Mouse (Mus musculus) forebrain, postnatal 0 days (tissue): ENCODE results near the gene Trpt1. TPM values are rescaled to one million over a fixed set of nuclear protein-coding genes. Genes with fewer than 3 reads are reported as not detected.

Experiments
- ATAC-seq: fragments of 200-750 bp; cut with Nextera tagmentation; 2 replicates; pipeline ENCODE4 v1.8.0; 2017; ENCODE audit warnings: mild to moderate bottlenecking, moderate library complexity
- DNase-seq: peaks from one replicate; pipeline ENCODE4 v3.0.0-alpha.2; 2015
- H3K27ac ChIP-seq: fragments of 300-500 bp; sonication (generic); 2 replicates; pipeline ENCODE4 v1.5.1; 2014; ENCODE audit warnings: low read depth, mild to moderate bottlenecking, antibody characterized with exemption, low read length, moderate library complexity, mixed read lengths
- H3K27me3 ChIP-seq: fragments of 300-500 bp; sonication (generic); 2 replicates; pipeline ENCODE4 v1.6.1; 2014; ENCODE audit warnings: mild to moderate bottlenecking, low read length, mixed read lengths; ENCODE audit not compliant: insufficient read depth
- H3K36me3 ChIP-seq: fragments of 300-500 bp; sonication (generic); 2 replicates; pipeline ENCODE4 v1.6.1; 2014; ENCODE audit warnings: mild to moderate bottlenecking, moderate library complexity; ENCODE audit not compliant: insufficient read depth
- H3K4me1 ChIP-seq: fragments of 300-500 bp; sonication (generic); 2 replicates; pipeline ENCODE4 v1.6.1; 2014; ENCODE audit warnings: antibody characterized with exemption; ENCODE audit not compliant: insufficient read depth
- H3K4me2 ChIP-seq: fragments of 300-500 bp; sonication (generic); 2 replicates; pipeline ENCODE4 v1.6.1; 2014; ENCODE audit warnings: low read depth, mild to moderate bottlenecking, moderate library complexity
- H3K4me3 ChIP-seq: fragments of 300-500 bp; sonication (generic); 2 replicates; pipeline ENCODE4 v1.5.1; 2014; ENCODE audit warnings: low read depth, low read length, mixed read lengths
- H3K9ac ChIP-seq: fragments of 300-500 bp; sonication (generic); 2 replicates; pipeline ENCODE4 v1.6.1; 2014; ENCODE audit warnings: mild to moderate bottlenecking
- H3K9me3 ChIP-seq: fragments of 300-500 bp; sonication (generic); 2 replicates; pipeline ENCODE4 v1.6.1; 2016; ENCODE audit warnings: low read length
- CTCF ChIP-seq: sonication (generic); IDR thresholded peaks from 2 replicates; pipeline ENCODE4 v1.5.1; 2016; ENCODE audit warnings: antibody characterized with exemption, control low read depth, low read depth
- WGBS: fragments of 180-500 bp; shearing (Covaris S2); extraction: QIAGEN DNeasy Blood & Tissue Kit; methylation state at CpG from one replicate; pipeline ENCODE4 v1.1.7; 2014; 5-methylcytosine and 5-hydroxymethylcytosine counted together
- polyA plus RNA-seq: library from polyadenylated mRNA; unstranded; fragments of >200 nt; fragmentation: Nextera tagmentation; extraction: Ambion mirVana; gene quantifications from 2 replicates; pipeline ENCODE4 v1.2.1, GENCODE M21; 2015
- total RNA-seq: library from RNA; depleted of rRNA; stranded (reverse); fragments of >200 nt; gene quantifications from 2 replicates; pipeline ENCODE4 v1.2.3, GENCODE M21; 2014; rRNA removed

Gene Trpt1
- total and polyA plus RNA-seq, 2 experiments from 2014 or later = 16.2 to 18.2 TPM

- H3K27me3 ChIP-seq = no peaks in the 10 kb centered on the region
- DNase-seq (no peak), ATAC-seq (no peak)
- no peaks in the 10 kb centered on the region for H3K36me3 ChIP-seq
- H3K4me1 ChIP-seq = no peaks in the 10 kb centered on the region
- no peaks in the 10 kb centered on the region for H3K9me3 ChIP-seq
- no peak for TF ChIP-seq CTCF
- H3K4me2 ChIP-seq = no peak overlapping the region
- no peak overlapping the region for H3K9ac ChIP-seq
- H3K4me3 ChIP-seq = no peak overlapping the region
- H3K27ac ChIP-seq = no peak overlapping the region
- 32% methylated on average over 4 of the region's 4 CpGs for WGBS
Measured at GRCm38 (mm10) chr19:7044706-7045105, 48.8 kb downstream of the Trpt1 start.

Other genes with a start within 250 kb of the Trpt1 start
- gene Rps6ka4, start 155.5 kb upstream of the Trpt1 start, total RNA-seq = 18.0 and 24.2 TPM in 2 replicates
- gene Rps6ka4, start 155.5 kb upstream of the Trpt1 start, polyA plus RNA-seq = 11.2 and 14.3 TPM in 2 replicates
- 0.57 and 3.5 TPM in 2 replicates for gene Ccdc88b, start 137.9 kb upstream of the Trpt1 start, total RNA-seq
- 0.30 and 0.67 TPM in 2 replicates for gene Ccdc88b, start 137.9 kb upstream of the Trpt1 start, polyA plus RNA-seq
- gene Trmt112, start 86.4 kb upstream of the Trpt1 start, total RNA-seq = 52.3 and 69.6 TPM in 2 replicates
- 102 and 103 TPM in 2 replicates for gene Trmt112, start 86.4 kb upstream of the Trpt1 start, polyA plus RNA-seq
- 182 and 199 TPM in 2 replicates for gene Prdx5, start 86.0 kb upstream of the Trpt1 start, total RNA-seq
- 424 and 467 TPM in 2 replicates for gene Prdx5, start 86.0 kb upstream of the Trpt1 start, polyA plus RNA-seq
- gene Esrra, start 74.3 kb upstream of the Trpt1 start, total RNA-seq = 42.6 and 43.0 TPM in 2 replicates
- gene Esrra, start 74.3 kb upstream of the Trpt1 start, polyA plus RNA-seq = 6.4 and 8.4 TPM in 2 replicates
- gene Catsperz, start 70.8 kb upstream of the Trpt1 start, total RNA-seq = 0.71 and 1.6 TPM in 2 replicates
- gene Catsperz, start 70.8 kb upstream of the Trpt1 start, polyA plus RNA-seq = 1.2 and 2.4 TPM in 2 replicates
- 8.8 and 12.7 TPM in 2 replicates for gene Kcnk4, start 61.6 kb upstream of the Trpt1 start, total RNA-seq
- 8.6 and 8.7 TPM in 2 replicates for gene Kcnk4, start 61.6 kb upstream of the Trpt1 start, polyA plus RNA-seq
- gene Bad, start 54.3 kb upstream of the Trpt1 start, total RNA-seq = 56.5 and 94.9 TPM in 2 replicates
- 95.3 and 111 TPM in 2 replicates for gene Bad, start 54.3 kb upstream of the Trpt1 start, polyA plus RNA-seq
- 65.4 and 75.2 TPM in 2 replicates for gene Gpr137, start 53.7 kb upstream of the Trpt1 start, total RNA-seq
- 68.5 and 77.6 TPM in 2 replicates for gene Gpr137, start 53.7 kb upstream of the Trpt1 start, polyA plus RNA-seq
- 226 and 269 TPM in 2 replicates for gene Ppp1r14b, start 21.2 kb upstream of the Trpt1 start, total RNA-seq
- 201 and 269 TPM in 2 replicates for gene Ppp1r14b, start 21.2 kb upstream of the Trpt1 start, polyA plus RNA-seq
- gene Plcb3, start 19.7 kb upstream of the Trpt1 start, total RNA-seq = 12.8 and 13.1 TPM in 2 replicates
- 7.3 and 10.0 TPM in 2 replicates for gene Plcb3, start 19.7 kb upstream of the Trpt1 start, polyA plus RNA-seq
- 23.5 and 26.8 TPM in 2 replicates for gene Fkbp2, start 15.6 kb upstream of the Trpt1 start, total RNA-seq
- gene Fkbp2, start 15.6 kb upstream of the Trpt1 start, polyA plus RNA-seq = 102 and 106 TPM in 2 replicates
- 24.9 and 28.4 TPM in 2 replicates for gene Vegfb, start 8.5 kb upstream of the Trpt1 start, total RNA-seq
- 52.8 and 64.6 TPM in 2 replicates for gene Vegfb, start 8.5 kb upstream of the Trpt1 start, polyA plus RNA-seq
- 15.1 and 20.2 TPM in 2 replicates for gene Dnajc4, start 3.6 kb upstream of the Trpt1 start, total RNA-seq
- gene Dnajc4, start 3.6 kb upstream of the Trpt1 start, polyA plus RNA-seq = 20.7 and 24.8 TPM in 2 replicates
- gene Nudt22, start within 50 bp of the Trpt1 start, total RNA-seq = 7.9 and 9.5 TPM in 2 replicates
- gene Nudt22, start within 50 bp of the Trpt1 start, polyA plus RNA-seq = 14.3 and 15.3 TPM in 2 replicates
- gene Fermt3, start 23.3 kb downstream of the Trpt1 start, total RNA-seq = 4.4 and 6.0 TPM in 2 replicates
- gene Fermt3, start 23.3 kb downstream of the Trpt1 start, polyA plus RNA-seq = 2.6 and 3.6 TPM in 2 replicates
- 124 and 133 TPM in 2 replicates for gene Stip1, start 43.8 kb downstream of the Trpt1 start, total RNA-seq
- 146 and 156 TPM in 2 replicates for gene Stip1, start 43.8 kb downstream of the Trpt1 start, polyA plus RNA-seq
- gene Macrod1, start 60.7 kb downstream of the Trpt1 start, total RNA-seq = 8.1 and 9.4 TPM in 2 replicates
- gene Macrod1, start 60.7 kb downstream of the Trpt1 start, polyA plus RNA-seq = 8.0 and 8.5 TPM in 2 replicates
- gene Flrt1, start 109.6 kb downstream of the Trpt1 start, total RNA-seq = 8.1 and 8.8 TPM in 2 replicates
- gene Flrt1, start 109.6 kb downstream of the Trpt1 start, polyA plus RNA-seq = 6.7 and 11.3 TPM in 2 replicates
- gene Otub1, start 210.2 kb downstream of the Trpt1 start, total RNA-seq = 248 and 252 TPM in 2 replicates
- gene Otub1, start 210.2 kb downstream of the Trpt1 start, polyA plus RNA-seq = 286 and 290 TPM in 2 replicates
- 735 and 828 TPM in 2 replicates for gene Cox8a, start 221.5 kb downstream of the Trpt1 start, total RNA-seq
- gene Cox8a, start 221.5 kb downstream of the Trpt1 start, polyA plus RNA-seq = 1,247 and 1,523 TPM in 2 replicates
- 48.5 and 57.7 TPM in 2 replicates for gene Naa40, start 245.1 kb downstream of the Trpt1 start, total RNA-seq
- 34.7 and 44.0 TPM in 2 replicates for gene Naa40, start 245.1 kb downstream of the Trpt1 start, polyA plus RNA-seq